Mouse (Mus musculus): ENCODE measurements around the gene Btbd9.

DNA sequence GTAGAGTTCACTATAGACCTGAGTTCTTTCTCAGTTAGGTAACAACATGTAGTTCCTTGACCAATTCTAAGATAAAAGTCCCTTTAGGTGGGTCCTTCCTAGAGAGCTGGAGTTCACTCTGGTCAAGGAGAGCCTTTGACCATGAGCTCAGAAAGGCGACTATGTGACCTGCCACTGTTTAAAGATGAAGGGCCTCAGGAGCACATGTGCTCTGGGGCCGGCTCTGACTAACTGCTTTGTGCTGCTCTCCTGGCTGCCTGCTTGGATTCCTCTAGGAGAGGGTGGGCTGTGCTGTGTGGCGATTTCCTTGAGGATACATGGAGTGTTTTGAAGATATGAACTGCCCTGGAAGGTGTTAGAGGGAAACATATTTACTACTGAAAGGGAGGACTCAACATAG lies 382.2 kb downstream of the Btbd9 start:
- TF ChIP-seq CTCF (IDR thresholded peaks at IDR 0.05; ENCODE audit: low read depth) (no peak), EP300 (IDR thresholded peaks at IDR 0.05; ENCODE audit: low read depth) (no peak)

Data from heart, postnatal 0 days (tissue).